Mouse (Mus musculus): ENCODE results near the gene Arl13a.
"Not testable (repeated sequence)": the region's sequence is repeated elsewhere in the genome, so short reads cannot be mapped to it uniquely, and the experiment has no call there.

The Arl13a gene

DNA sequence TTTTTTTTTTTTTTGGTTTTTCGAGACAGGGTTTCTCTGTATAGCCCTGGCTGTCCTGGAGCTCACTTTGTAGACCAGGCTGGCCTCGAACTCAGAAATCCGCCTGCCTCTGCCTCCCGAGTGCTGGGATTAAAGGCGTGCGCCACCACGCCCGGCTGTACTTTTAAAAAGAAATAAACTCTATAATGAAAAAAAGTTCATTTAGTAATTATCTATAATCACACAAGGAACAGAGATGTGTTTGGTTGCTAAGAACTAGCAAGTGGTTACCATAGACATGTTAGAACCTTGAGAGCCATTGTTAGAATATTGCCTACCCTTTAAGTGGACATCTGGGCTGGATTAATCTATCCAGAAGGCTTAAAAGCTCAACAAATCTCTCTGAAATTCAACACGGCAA lies at the start of gene Arl13a:
Arl13a (plus strand) TSS at position 301 of the 400 bp plus-strand sequence.
- not testable (repeated sequence) for DNase-seq (ENCODE audit: low spot score)

DNA sequence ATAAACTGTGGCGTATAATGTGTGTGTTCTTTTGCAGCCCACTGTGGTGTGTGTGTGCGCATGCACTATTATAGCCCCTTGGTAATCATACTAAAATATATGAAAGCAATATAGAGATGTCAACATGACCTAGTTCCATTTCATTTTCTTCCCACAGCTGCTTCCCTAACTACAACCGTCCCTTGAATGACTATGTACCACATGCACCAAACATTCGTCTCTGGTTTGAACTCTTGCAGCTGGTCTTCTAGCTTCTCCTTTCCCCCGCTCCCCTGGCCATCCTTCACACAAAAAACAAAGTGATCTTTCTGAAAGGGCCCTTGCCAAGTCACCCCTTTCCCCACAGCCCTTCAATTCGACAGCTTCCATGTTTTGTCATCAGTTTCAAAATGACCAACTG lies 47.3 kb upstream of the Arl13a start:
- DNase-seq (ENCODE audit: low spot score): no peak

DNA sequence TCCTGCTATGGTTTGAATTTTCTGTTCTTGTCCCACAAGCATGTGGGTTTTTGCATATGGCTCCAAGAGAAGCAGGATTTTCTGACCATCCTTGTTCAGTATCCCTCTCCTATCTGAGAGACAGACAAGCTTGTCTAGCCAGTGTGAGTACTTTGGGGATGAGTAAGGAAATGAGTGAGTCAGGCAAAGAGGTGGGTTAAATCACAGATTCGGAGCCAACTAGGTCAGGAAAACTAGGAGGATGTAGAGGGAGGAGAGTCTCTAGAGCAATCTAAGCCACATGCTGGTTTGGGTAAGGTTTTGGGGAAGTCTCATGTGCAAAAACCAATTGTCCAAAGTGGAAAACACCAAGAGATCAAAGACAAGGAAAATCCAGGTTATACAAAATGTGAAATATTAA lies 45.8 kb upstream of the Arl13a start:
- no peak for DNase-seq (ENCODE audit: low spot score)

DNA sequence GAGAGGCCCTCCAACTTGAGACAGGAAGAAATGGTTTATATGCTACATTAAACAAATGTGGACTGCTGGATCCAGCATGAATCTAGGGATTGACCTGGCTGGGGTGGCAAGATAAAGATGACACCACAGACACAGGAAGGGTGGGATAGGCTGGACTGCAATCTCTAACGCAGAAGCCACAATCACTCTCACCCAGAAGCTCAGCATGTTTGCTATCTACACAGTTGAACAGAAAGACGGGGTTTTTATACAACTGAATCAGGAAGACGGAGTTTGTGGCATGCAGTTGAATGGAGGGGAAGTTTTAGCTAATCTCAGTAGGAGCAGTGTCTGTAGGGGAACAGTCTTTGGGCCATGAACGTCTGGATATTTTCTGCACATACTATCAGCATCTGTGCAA lies 45.3 kb upstream of the Arl13a start:
- no peak for DNase-seq (ENCODE audit: low spot score)

DNA sequence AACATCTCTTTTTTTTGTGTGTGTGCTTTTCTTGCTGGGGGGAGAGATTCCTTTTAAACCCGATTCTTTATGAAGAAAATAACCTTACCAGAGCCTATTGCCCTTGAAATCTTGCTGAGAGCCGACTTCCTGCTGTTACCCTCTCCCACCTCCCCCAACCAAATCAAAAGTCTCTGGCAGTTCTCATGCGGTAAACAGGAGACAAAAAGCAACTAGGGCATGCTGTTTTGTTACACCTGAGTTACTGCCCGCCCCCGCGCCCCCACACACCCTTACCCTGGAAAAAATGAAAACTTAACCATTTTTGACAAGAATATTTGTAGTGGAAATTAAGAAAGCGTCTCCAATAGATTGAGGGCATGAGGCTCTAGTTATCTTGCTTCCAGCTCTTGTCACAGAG lies 29.1 kb upstream of the Arl13a start:
- no peak for DNase-seq (ENCODE audit: low spot score)

DNA sequence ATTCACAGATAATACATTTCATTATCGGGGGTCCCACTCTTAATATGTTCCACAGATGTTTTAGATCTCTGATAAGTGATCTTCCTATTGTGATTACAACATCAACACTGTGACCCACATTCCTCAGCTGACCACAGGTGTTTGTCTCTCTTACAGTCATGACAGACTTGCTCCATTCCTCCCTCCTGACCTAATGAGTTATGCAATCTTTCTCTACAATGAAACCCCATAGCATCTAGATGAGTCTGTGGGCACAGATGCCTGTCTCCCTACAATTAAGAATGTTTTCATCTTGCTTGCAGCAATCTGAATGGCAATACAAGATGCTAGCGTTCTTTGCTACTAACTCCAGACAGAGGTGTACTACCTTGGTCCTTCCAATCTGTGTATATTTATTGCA lies 26.9 kb upstream of the Arl13a start:
- no peak for DNase-seq (ENCODE audit: low spot score)

DNA sequence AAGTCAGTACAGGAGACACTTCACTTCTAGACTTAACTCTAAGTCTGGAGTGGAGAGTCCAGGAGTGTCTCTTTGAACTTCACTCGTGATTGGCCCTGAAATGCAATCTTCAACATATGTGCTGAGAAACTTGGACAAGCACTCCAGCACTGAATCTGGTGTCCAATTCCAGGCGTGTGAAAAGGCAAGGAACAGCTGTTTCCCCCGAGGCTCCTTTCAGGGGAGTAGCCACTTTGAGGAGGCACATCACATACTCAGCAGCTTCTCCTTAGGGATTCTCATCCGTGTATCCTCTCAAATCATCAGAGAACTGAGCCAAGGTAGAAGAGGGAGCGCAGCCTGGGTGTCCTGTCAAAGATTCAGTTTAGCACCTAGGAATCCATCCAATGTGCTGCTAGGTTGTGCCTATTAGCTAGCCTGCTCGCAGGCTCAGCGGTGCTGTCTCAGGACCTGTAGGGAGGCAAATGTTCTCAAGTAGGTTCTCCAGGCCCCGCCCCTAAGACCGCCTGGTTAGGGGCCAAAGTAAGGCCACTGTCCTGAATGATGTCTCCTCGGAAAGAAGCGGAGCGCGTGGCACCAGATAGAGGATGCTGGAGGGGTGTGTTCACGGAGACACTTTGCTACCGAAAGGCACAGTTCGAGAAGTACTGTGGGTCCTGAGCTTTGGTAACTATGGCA lies 25.1 kb upstream of the Arl13a start, which contains the start of gene Xkrx:
Xkrx (minus strand) TSS at position 34 of the 678 bp plus-strand sequence.
- DNase-seq (ENCODE audit: low spot score): no peak

DNA sequence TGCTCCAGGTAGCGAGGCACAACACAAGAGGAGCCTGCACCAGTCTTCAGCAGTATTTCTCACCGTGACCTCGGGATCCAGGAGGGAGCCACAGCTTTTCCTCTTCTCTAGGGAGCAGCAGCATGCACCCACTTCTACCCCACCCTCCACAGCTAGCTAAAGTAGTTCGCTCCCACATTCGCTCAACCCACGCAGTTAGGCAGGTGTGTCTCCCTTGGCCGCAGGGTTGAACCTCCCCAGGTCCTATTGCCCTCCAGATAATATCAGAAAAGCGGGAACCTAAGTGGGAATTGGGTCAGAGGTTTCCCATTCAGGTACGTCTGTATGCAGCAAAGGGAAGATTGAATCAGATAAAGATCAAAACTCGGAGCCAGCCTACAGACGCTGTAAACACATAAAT lies 24.5 kb upstream of the Arl13a start:
- DNase-seq (ENCODE audit: low spot score): no peak

DNA sequence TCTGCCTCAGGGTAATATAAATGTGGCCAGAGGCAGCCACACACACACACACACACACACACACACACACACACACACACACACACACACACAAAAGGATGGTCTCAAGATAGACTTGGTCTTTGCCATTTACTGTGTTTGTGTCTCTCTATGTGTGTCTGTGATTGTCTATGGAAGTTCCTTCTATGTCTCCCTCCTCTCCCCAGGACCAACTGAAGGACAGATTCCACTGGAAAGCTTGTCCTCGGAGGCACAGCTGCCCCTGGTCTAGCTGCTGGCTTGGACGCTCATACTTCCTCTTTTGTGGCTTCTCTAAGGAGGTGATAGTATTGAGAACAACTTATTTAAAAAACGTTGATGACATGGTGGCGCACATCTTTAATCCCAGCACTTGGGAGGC lies 23.8 kb upstream of the Arl13a start:
- DNase-seq (ENCODE audit: low spot score): no peak

DNA sequence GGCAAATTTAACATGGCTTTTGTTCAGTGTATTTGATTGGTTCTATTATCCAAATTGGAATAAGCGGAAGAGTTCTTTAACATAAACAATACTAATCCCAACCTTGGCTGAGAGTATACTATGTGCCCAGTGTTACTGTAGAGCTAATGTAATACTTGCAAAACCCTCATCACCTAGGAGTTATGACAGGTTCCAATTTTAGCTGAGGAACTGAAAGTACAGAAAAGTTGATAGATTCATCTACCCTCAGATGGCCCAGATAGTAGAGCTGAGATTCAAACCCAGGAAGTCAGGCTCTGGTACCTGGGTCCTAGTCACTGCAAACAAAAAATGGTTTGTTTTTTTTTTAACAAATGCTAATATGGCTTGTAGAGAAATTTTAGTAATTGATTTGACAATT lies 16.7 kb upstream of the Arl13a start:
- DNase-seq (ENCODE audit: low spot score): no peak

DNA sequence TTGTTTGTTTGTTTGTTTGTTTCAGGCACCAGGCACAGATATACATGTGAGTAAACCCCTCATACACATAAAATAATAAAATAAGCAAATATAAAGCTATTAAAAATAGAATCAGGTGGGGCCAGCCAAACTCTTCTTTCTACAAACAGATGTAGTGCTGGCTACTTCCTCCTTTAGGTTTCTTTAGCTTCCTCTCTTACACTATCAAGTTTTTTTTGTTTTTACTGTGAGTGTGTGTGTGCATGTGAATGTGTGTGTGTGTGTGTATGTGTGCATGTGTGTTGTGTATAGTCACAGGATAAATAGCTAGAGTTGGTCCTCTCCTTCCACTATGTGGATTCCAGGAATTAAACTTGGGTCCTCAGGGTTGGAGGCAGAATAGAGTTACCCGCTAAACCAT lies 12.6 kb upstream of the Arl13a start:
- no peak for DNase-seq (ENCODE audit: low spot score)

DNA sequence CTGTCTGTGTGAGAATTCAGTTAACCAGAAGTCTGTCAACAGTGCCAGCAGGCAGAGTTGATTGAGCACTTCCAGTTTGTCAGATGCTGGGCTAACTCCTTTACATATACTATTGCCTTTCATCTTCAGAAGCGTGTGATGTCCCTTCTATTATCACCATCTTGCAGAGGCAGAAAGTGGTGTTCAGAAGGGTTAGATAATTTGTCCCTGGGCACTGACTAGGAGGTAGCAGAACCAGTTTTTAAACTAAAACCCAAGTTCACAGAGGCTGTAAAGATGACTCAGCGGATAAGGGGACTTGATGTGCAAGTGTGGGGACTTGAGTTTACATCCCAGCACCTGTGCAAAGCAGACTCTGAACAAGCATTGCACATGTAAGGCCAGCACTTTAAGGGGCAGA lies 21.2 kb downstream of the Arl13a start:
- no peak for DNase-seq (ENCODE audit: low spot score)

DNA sequence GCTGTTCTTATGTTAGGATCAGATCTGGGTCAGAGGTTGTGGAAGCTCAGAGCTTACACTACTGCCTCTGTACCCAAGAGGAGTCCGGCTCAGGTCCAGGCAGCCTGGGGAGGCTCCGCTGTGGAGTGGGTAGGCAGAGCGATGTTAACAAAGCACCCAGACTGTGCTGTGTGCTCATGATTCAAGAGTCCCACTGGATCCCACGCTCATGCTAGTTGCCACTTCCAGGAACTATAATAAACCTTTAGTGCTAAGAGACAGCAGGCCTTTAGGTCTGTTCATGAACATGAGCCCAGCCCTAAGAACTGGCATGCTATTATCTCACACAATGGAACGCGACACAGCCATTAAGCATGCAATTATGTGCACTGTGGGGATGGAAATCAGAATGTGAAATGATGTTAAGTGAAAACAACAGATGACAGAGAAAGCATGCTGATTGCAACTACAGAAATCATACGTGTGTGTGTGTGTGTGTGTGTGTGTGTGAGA lies 23.9 kb downstream of the Arl13a start:
- DNase-seq (ENCODE audit: low spot score): no peak

DNA sequence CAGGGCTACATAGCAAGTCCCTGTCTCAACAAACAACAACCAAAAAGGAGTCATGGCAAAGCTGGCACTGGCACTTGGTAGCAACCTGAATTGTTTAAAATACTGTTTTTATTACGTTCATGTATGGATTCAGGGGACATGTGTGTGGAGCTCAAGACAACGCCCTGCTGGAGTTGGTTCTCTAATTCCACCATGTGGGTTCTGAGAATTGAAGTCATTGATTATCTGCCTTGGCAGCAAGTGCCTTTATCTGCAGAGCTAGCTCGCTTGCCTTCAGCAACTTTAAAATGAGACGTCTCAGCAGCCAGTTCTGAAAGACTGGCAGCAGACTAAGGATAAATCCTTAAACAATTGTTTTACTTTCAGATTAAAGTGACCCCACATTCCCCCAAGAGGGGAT lies 30.9 kb downstream of the Arl13a start:
- DNase-seq (ENCODE audit: low spot score): no peak

DNA sequence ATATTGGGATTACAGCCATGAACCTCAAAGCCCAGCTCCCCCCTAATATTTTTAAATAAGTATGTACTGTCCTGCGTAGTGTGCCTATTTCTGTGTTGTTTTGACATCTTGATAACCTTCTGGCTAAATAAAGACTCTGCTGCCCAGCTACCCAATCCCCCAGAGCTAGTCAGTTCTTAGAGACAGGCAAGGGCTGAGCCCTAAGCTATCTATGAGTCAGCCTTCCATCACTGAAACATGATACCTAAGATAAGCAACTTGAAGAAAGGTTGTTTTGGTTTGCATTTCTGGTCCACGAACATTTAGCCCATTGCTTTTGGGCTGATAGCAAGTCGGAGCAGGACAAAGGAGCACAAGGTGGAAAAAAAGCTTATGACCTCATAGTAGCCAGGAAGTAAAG lies 33.3 kb downstream of the Arl13a start:
- DNase-seq (ENCODE audit: low spot score): no peak

DNA sequence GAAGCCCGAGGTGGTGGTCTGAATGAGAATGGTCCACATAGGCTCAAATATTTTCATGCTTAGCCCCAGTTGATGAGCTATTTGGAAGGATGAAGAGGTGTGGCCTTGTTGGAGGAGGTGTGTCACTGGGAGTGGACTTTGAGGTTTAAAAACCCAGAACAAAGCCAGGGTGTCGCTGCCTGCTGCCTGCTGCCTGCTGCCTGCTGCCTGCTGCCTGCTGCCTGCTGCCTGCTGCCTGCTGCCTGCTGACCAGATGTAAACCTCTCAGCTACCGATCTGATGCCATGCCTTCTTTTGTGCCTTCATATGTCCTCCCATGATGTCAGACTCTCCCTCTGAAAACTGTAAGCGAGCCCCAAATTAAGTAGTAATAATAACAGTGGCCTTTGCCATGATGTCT lies 34.6 kb downstream of the Arl13a start, which contains the start of gene Nox1:
Nox1 (minus strand) TSS at position 101 of the 400 bp plus-strand sequence.
- DNase-seq (ENCODE audit: low spot score): no peak

DNA sequence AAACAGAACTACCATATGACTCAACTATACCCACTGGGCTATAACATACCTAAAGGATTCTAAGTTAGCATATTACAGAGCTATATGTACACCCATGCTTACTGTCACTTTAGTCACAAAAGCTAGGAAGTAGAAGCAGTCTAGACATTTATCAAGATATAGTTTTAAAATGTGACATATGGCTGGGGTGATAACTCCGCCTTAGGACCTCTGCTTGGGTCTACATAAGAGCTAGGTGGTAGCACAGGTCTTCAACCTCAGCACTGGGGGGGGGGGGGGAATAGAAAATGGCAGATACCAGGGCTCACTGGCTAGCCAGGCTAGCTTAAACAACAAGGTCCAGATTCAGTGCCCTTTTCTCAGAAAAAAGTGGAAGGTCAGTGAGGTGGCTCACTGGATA lies 45.7 kb downstream of the Arl13a start:
- DNase-seq (ENCODE audit: low spot score): no peak

DNA sequence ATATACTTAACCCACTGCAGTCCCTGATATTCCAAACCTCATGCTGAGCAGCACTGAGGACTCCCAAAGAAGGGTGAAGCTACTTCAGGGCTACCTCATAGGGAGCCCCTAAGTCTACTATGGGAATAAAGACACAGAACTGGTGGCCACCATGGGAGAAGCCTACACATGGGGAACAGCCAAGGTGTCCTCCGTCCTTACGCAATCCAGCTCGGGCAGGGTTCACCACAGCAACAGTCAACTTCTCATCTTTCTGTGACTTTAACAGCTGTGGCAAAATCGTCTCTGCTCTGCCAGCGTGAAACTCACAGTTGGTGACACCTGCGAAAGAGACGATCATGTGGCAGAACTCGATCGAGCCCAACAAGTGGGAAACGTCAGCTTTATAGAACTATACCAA lies 51.0 kb downstream of the Arl13a start:
- no peak for DNase-seq (ENCODE audit: low spot score)

DNA sequence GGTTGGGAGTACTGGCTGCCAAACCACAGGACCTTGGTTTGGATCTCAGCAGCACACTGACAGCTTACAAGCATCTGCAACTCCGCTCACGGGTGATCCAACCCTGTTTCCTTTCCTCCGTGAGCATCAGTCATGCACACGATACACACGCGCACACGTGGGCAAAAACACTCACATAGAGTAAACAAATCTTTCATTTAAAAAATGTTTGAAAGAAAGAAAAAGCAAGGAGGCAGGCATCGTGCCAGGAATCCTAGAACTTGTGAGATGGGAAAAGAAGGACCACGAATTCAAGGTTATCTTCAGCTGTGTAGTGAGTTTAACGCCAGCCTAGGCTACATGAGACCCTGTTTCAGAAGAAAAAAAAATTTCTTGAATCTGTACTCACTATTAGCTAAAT lies 58.6 kb downstream of the Arl13a start:
- DNase-seq (ENCODE audit: low spot score): no peak

DNA sequence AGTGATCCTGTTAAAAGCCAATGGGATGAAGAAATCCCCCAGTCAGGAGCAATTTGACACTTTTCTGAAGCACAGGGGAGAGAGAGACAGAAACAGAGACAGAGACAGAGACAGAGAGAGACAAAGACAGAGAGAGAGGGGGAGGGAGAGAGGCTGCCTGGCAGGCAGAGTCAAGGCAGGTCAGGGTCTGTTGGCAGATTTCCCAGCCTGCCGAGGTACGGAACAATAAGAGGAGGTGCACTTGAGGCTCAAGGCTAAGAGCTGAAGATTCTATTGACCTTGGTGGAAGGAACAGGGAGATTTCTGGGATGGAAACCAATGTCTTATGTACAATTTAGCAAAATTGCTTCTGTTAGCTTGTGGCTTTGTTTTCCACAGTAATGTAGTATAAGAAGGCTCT lies 60.9 kb downstream of the Arl13a start:
- no peak for DNase-seq (ENCODE audit: low spot score)
